Comparison of ENCODE assay signal across 23 mouse cellular contexts in genomic region chr11:70802208-70802864, GRCm38 (mm10). TPM values are rescaled to one million over a fixed set of nuclear protein-coding genes. Genes with fewer than 3 reads are reported as not detected.
DNase-seq lines count a peak whose midpoint lies in the region; ATAC-seq and TF ChIP-seq lines count a peak whose summit lies in the region.
"Had no signal": no experiment of that assay in that cellular context is flagged by ENCODE, and none has a peak within 500 bp of the region (broad histone marks: within the 10 kb centered on the region; RNA-seq: fewer than 3 reads in every experiment).

No protein-coding gene starts in this region.

- no peak for DNase-seq in heart, adult 2 months
- peak; percentile 63 to 64 for DNase-seq in spleen, postnatal 36 days (ENCODE audit: low spot score in 2 of 2)
- no peak for DNase-seq in spleen, postnatal 14 days (ENCODE audit: low spot score in 2 of 2)
- peak; percentile 49 for DNase-seq in R1 (ENCODE audit: low read depth, low spot score)
- peak; percentile 29 for DNase-seq in testis, postnatal 14 days (ENCODE audit: low spot score)
- no peak for DNase-seq in cerebellum, adult 9-11 months
- no peak for DNase-seq in gastrocnemius, postnatal 10 days
- DNase-seq: adrenal gland, postnatal 14 days; cerebellum, adult 9-10 months; heart, postnatal 36 days; kidney, adult 8-10 months; kidney, postnatal 36 days; thymus, postnatal 36 days had no signal

- no peaks in the 10 kb centered on the region for H3K27me3 ChIP-seq in heart, adult 2 months (ENCODE audit: control insufficient read depth, insufficient read depth, low read length)
- no peaks in the 10 kb centered on the region for H3K27me3 ChIP-seq in heart, embryonic 11.5 days (ENCODE audit: control insufficient read depth, insufficient read depth, low read length)
- H3K27me3 ChIP-seq: embryonic facial prominence, embryonic 13.5 days; heart, embryonic 13.5 days; lung, embryonic 15.5 days had no signal

- TF ChIP-seq CTCF in heart, adult 2 months (IDR thresholded peaks at IDR 0.05): peak; percentile 34

- intact Hi-C loops in heart, adult 2 months (cut with DNase I): no loop called here

- TF ChIP-seq EP300 in heart, adult 2 months (IDR thresholded peaks at IDR 0.05; ENCODE audit: insufficient read depth, low read depth, low read length): no peak

- H3K9me3 ChIP-seq in heart, embryonic 11.5 days (replicated peaks; ENCODE audit: control insufficient read depth, low read length): no peaks in the 10 kb centered on the region
- H3K9me3 ChIP-seq: embryonic facial prominence, embryonic 13.5 days; heart, embryonic 13.5 days; lung, embryonic 15.5 days had no signal

- no peaks in the 10 kb centered on the region for H3K36me3 ChIP-seq in heart, adult 2 months (ENCODE audit: control insufficient read depth, insufficient read depth, low read length)
- no peaks in the 10 kb centered on the region for H3K36me3 ChIP-seq in heart, embryonic 11.5 days (ENCODE audit: control insufficient read depth, insufficient read depth, low read length)
- H3K36me3 ChIP-seq: embryonic facial prominence, embryonic 13.5 days; heart, embryonic 13.5 days; lung, embryonic 15.5 days had no signal

- H3K4me3 ChIP-seq in heart, adult 2 months: no peak overlapping the region
- H3K4me3 ChIP-seq in heart, embryonic 11.5 days (ENCODE audit: low read depth, low read length): no peak overlapping the region
- H3K4me3 ChIP-seq: embryonic facial prominence, embryonic 13.5 days; heart, embryonic 13.5 days; lung, embryonic 15.5 days; megakaryocyte, embryonic 14.5 days had no signal

- 90% methylated on average over 2 of the region's 2 CpGs for WGBS in heart, adult 2 months
- whole genome bisulfite sequencing in heart, embryonic 11.5 days (ENCODE audit: insufficient replicate concordance): 85% methylated on average over 2 of the region's 2 CpGs

- H3K79me2 ChIP-seq in heart, adult 2 months (replicated peaks; ENCODE audit: control insufficient read depth, insufficient read depth, low read length): no peaks in the 10 kb centered on the region

- no peak for ATAC-seq in heart, embryonic 11.5 days (replicated peaks; ENCODE audit: insufficient number of reproducible peaks, low FRiP score, low TSS enrichment)
- ATAC-seq: activated CD4-positive, CD25-positive, alpha-beta regulatory T cell, adult 4 months; hindbrain, postnatal 0 days had no signal

- no peak overlapping the region for H3K9ac ChIP-seq in heart, adult 2 months (ENCODE audit: low read depth, low read length)
- H3K9ac ChIP-seq in heart, embryonic 11.5 days (ENCODE audit: low read depth, low read length): no peak overlapping the region
- H3K9ac ChIP-seq: embryonic facial prominence, embryonic 13.5 days; heart, embryonic 13.5 days; lung, embryonic 15.5 days had no signal

- H3K4me1 ChIP-seq in heart, adult 2 months (ENCODE audit: control insufficient read depth, insufficient read depth, low read length): peaks cover 14% of the 10 kb centered on the region
- no peaks in the 10 kb centered on the region for H3K4me1 ChIP-seq in heart, embryonic 11.5 days (ENCODE audit: control insufficient read depth, insufficient read depth, low read length)
- H3K4me1 ChIP-seq: embryonic facial prominence, embryonic 13.5 days; heart, embryonic 13.5 days had no signal

- H3K27ac ChIP-seq in heart, adult 2 months: peak overlapping the region; percentile 57
- no peak overlapping the region for H3K27ac ChIP-seq in heart, embryonic 11.5 days (ENCODE audit: low read depth, low read length)
- H3K27ac ChIP-seq: embryonic facial prominence, embryonic 13.5 days; heart, embryonic 13.5 days; hindbrain, postnatal 0 days; lung, embryonic 15.5 days had no signal

- no peak for TF ChIP-seq POLR2A in heart, adult 2 months (IDR thresholded peaks at IDR 0.05; ENCODE audit: insufficient read depth, low read depth, low read length)

- H3K4me2 ChIP-seq in heart, embryonic 11.5 days: no peak overlapping the region
- H3K4me2 ChIP-seq: embryonic facial prominence, embryonic 13.5 days; heart, embryonic 13.5 days; lung, embryonic 15.5 days had no signal

RNA-seq across cellular contexts. Expression of gene Scimp, which starts 10.1 kb away (rescaled TPM):
- total RNA-seq in heart, adult 2 months (2021): under 1 TPM; 0.27 to 0.70 TPM
- polyA plus RNA-seq in heart, adult 2 months (2012; rRNA removed): 0.84 and 1.00 TPM in 2 replicates
- 0.27 TPM in 1 of 2 replicates, not detected in the other for polyA plus RNA-seq in heart, embryonic 11.5 days (2014; fragmentation: Nextera tagmentation; extraction: Ambion mirVana)
- not detected for total RNA-seq in gastrocnemius, postnatal 10 days (2021)
- total RNA-seq: hindbrain, postnatal 0 days; layer of hippocampus, postnatal 14 days; left cerebral cortex, postnatal 10 days; midbrain, postnatal 0 days had no signal
- polyA plus RNA-seq: midbrain, postnatal 0 days had no signal

RNA-seq across cellular contexts. Expression of gene Zfp3, which starts 38.3 kb away (rescaled TPM):
- total RNA-seq in heart, adult 2 months (2021): 1 to 10 TPM; 7.5 to 8.5 TPM
- polyA plus RNA-seq in heart, adult 2 months (2012; rRNA removed): 1.5 and 3.5 TPM in 2 replicates
- 7.1 and 9.3 TPM in 2 replicates for polyA plus RNA-seq in heart, embryonic 11.5 days (2014; fragmentation: Nextera tagmentation; extraction: Ambion mirVana)
- 10 to 100 TPM; 11.6 to 12.4 TPM for total RNA-seq in gastrocnemius, postnatal 10 days (2021)

RNA-seq across cellular contexts. Expression of gene Rabep1, which starts 42.2 kb away (rescaled TPM):
- 10 to 100 TPM; 36.0 to 37.2 TPM for total RNA-seq in heart, adult 2 months (2021)
- 3.7 and 7.7 TPM in 2 replicates for polyA plus RNA-seq in heart, adult 2 months (2012; rRNA removed)
- 25.9 and 27.8 TPM in 2 replicates for polyA plus RNA-seq in heart, embryonic 11.5 days (2014; fragmentation: Nextera tagmentation; extraction: Ambion mirVana)
- 10 to 100 TPM; 27.5 to 30.4 TPM for total RNA-seq in gastrocnemius, postnatal 10 days (2021)

Comparison
In these comparisons a context has a peak if more than half of its experiments do, and no peak if none do; other contexts are left out.
1. DNase-seq: peak in spleen, postnatal 36 days (2 of 2), R1 (single experiment) and testis, postnatal 14 days (single experiment); none in heart, adult 2 months (0 of 2), spleen, postnatal 14 days (0 of 2), cerebellum, adult 9-11 months (single experiment) and gastrocnemius, postnatal 10 days (single experiment).